Mouse (Mus musculus): ENCODE results near the gene Atp6ap1. TPM values are rescaled to one million over a fixed set of nuclear protein-coding genes. Genes with fewer than 3 reads are reported as not detected.

Atp6ap1 gene
- total and polyA plus RNA-seq, 3 experiments = 41.6 to 355 (median 75.5) TPM

GRCm38 (mm10) chrX:74270902-74271551 is 25.9 kb upstream of the Atp6ap1 start:
- TF ChIP-seq USF1 (IDR thresholded peaks at IDR 0.05; ENCODE audit: low read depth, low read length) = no peak
- TF ChIP-seq EP300 (IDR thresholded peaks at IDR 0.05; ENCODE audit: low read depth in 1 of 2, low read length in 2 of 2) = peak in 1 of 2 experiments; percentile 34; a peak in 1 of 4 replicates
- no peak for TF ChIP-seq CTCF (IDR thresholded peaks at IDR 0.05 in 2 of 3, conservative IDR thresholded peaks at IDR 0.05 in 1 of 3; ENCODE audit: control insufficient read depth in 1 of 3, insufficient read depth in 1 of 3, low read depth in 2 of 3, low read length in 3 of 3, poor library complexity in 1 of 3, severe bottlenecking in 1 of 3)
- no peak for TF ChIP-seq CHD2 (IDR thresholded peaks at IDR 0.05; ENCODE audit: low read length)
- TF ChIP-seq NRF1 (IDR thresholded peaks at IDR 0.05; ENCODE audit: insufficient read depth, low read depth, low read length, poor library complexity, severe bottlenecking) = no peak
- no peak for TF ChIP-seq ZNF384 (IDR thresholded peaks at IDR 0.05; ENCODE audit: low read depth, low read length)
- TF ChIP-seq POLR2A (IDR thresholded peaks at IDR 0.05; ENCODE audit: control insufficient read depth in 1 of 2, insufficient read depth in 1 of 2, low read depth in 1 of 2, low read length in 2 of 2, poor library complexity in 1 of 2) = no peak; a peak in 3 of 4 replicates
- TF ChIP-seq POLR2AphosphoS2 (IDR thresholded peaks at IDR 0.05; ENCODE audit: low read length) = peak; percentile 89; the same call in 1 of the 2 replicates
- peak; percentile 5; the same call in 1 of the 2 replicates for TF ChIP-seq MAX (IDR thresholded peaks at IDR 0.05; ENCODE audit: low read length)
- peak; percentile 7; the same call in 1 of the 2 replicates for TF ChIP-seq SIN3A (IDR thresholded peaks at IDR 0.05; ENCODE audit: low read length)
- no peak for TF ChIP-seq ELF1 (IDR thresholded peaks at IDR 0.05; ENCODE audit: low read depth, low read length)
- 0 out of 2 replicates have a peak, but pooled peaks have one; percentile 33 for TF ChIP-seq MYC (IDR thresholded peaks at IDR 0.05; ENCODE audit: low read depth, low read length)
- TF ChIP-seq CHD1 (IDR thresholded peaks at IDR 0.05; ENCODE audit: low read depth, low read length) = peak; percentile 98
- no peak for TF ChIP-seq MYB (IDR thresholded peaks at IDR 0.05; ENCODE audit: low read depth, low read length)
- Histone ChIP-seq H3K4me1 (ENCODE audit: control insufficient read depth in 1 of 2, insufficient read depth in 2 of 2, low read length in 2 of 2) (peaks cover 0 to 7% of the 10 kb centered on the region in 2 experiments; a peak in 3 of 4 replicates), H3K79me2 (ENCODE audit: control insufficient read depth, insufficient read depth, low read length, poor library complexity) (peaks cover 19% of the 10 kb centered on the region), H3K4me3 (ENCODE audit: control insufficient read depth in 1 of 2, insufficient read depth in 1 of 2, low read depth in 2 of 2, low read length in 2 of 2) (peak overlapping the region; percentile 67 to 91), H3K9me3 (replicated peaks; ENCODE audit: insufficient read depth, low read length) (no peaks in the 10 kb centered on the region), H3K9ac (ENCODE audit: control insufficient read depth, low read depth, low read length, poor library complexity, severe bottlenecking) (peak overlapping the region; percentile 95), H3K27ac (ENCODE audit: control insufficient read depth, low read depth, low read length) (peak overlapping the region; percentile 95), H3K36me3 (ENCODE audit: control insufficient read depth in 1 of 2, insufficient read depth in 2 of 2, low read length in 2 of 2) (peaks cover 0 to 7% of the 10 kb centered on the region in 2 experiments; a peak in 1 of 4 replicates), H3K27me3 (ENCODE audit: control insufficient read depth in 1 of 2, insufficient read depth in 2 of 2, low read length in 2 of 2) (no peaks in the 10 kb centered on the region)
- peak; percentile 55 for DNase-seq (ENCODE audit: low read depth, low spot score)

- peaks cover 0 to 13% of the 10 kb centered on the region in 2 experiments; a peak in 2 of 4 replicates for H3K36me3 ChIP-seq (ENCODE audit: control insufficient read depth in 1 of 2, insufficient read depth in 2 of 2, low read length in 2 of 2)
- H3K9me3 ChIP-seq (replicated peaks; ENCODE audit: insufficient read depth, low read length) = no peaks in the 10 kb centered on the region
- 0 out of 4 replicates have a peak overlapping the region, but pooled peaks of 1 of the 2 experiments have one; percentile 19 for H3K4me3 ChIP-seq (ENCODE audit: control insufficient read depth in 1 of 2, insufficient read depth in 1 of 2, low read depth in 2 of 2, low read length in 2 of 2)
- peaks cover 0 to 10% of the 10 kb centered on the region in 2 experiments; a peak in 3 of 4 replicates for H3K4me1 ChIP-seq (ENCODE audit: control insufficient read depth in 1 of 2, insufficient read depth in 2 of 2, low read length in 2 of 2)
- DNase-seq (ENCODE audit: low read depth, low spot score) = peak; percentile 63
- peak overlapping the region; percentile 43 for H3K9ac ChIP-seq (ENCODE audit: control insufficient read depth, low read depth, low read length, poor library complexity, severe bottlenecking)
- peak overlapping the region; percentile 2 for H3K27ac ChIP-seq (ENCODE audit: control insufficient read depth, low read depth, low read length)
- peaks cover 19% of the 10 kb centered on the region for H3K79me2 ChIP-seq (ENCODE audit: control insufficient read depth, insufficient read depth, low read length, poor library complexity)
- H3K27me3 ChIP-seq (ENCODE audit: control insufficient read depth in 1 of 2, insufficient read depth in 2 of 2, low read length in 2 of 2) = no peaks in the 10 kb centered on the region
- TF ChIP-seq RAD21 (IDR thresholded peaks at IDR 0.05; ENCODE audit: low read depth, low read length) = no peak
- TF ChIP-seq MYC (IDR thresholded peaks at IDR 0.05; ENCODE audit: low read depth, low read length) = no peak
- no peak for TF ChIP-seq HCFC1 (IDR thresholded peaks at IDR 0.05; ENCODE audit: low read depth, low read length)
- TF ChIP-seq E2F4 (IDR thresholded peaks at IDR 0.05; ENCODE audit: borderline replicate concordance, low read depth, low read length) = 0 out of 2 replicates have a peak, but pooled peaks have one; percentile 66
- no peak for TF ChIP-seq RCOR1 (IDR thresholded peaks at IDR 0.05; ENCODE audit: low read depth, low read length)
- no peak for TF ChIP-seq MAZ (IDR thresholded peaks at IDR 0.05; ENCODE audit: low read depth, low read length)
- TF ChIP-seq NRF1 (IDR thresholded peaks at IDR 0.05; ENCODE audit: insufficient read depth, low read depth, low read length, poor library complexity, severe bottlenecking) = no peak
- no peak; the same call in 1 of the 2 replicates for TF ChIP-seq TCF12 (IDR thresholded peaks at IDR 0.05; ENCODE audit: low read depth, low read length)
- 0 out of 2 replicates have a peak, but pooled peaks have one; percentile 39 for TF ChIP-seq MAFK (IDR thresholded peaks at IDR 0.05; ENCODE audit: borderline replicate concordance, low read depth, low read length)
- no peak for TF ChIP-seq JUND (IDR thresholded peaks at IDR 0.05; ENCODE audit: low read depth, low read length)
- no peak for TF ChIP-seq MYB (IDR thresholded peaks at IDR 0.05; ENCODE audit: low read depth, low read length)
- peak; percentile 14; the same call in 1 of the 2 replicates for TF ChIP-seq NELFE (IDR thresholded peaks at IDR 0.05; ENCODE audit: low read depth, low read length)
- peak; percentile 100 for TF ChIP-seq POLR2AphosphoS2 (IDR thresholded peaks at IDR 0.05; ENCODE audit: low read length)
- TF ChIP-seq CTCF (IDR thresholded peaks at IDR 0.05 in 2 of 3, conservative IDR thresholded peaks at IDR 0.05 in 1 of 3; ENCODE audit: control insufficient read depth in 1 of 3, insufficient read depth in 1 of 3, low read depth in 2 of 3, low read length in 3 of 3, poor library complexity in 1 of 3, severe bottlenecking in 1 of 3) = no peak
- TF ChIP-seq POLR2A (IDR thresholded peaks at IDR 0.05; ENCODE audit: control insufficient read depth in 1 of 2, insufficient read depth in 1 of 2, low read depth in 1 of 2, low read length in 2 of 2, poor library complexity in 1 of 2) = peak; percentile 49 to 90; a peak in 3 of 4 replicates
- no peak for TF ChIP-seq USF1 (IDR thresholded peaks at IDR 0.05; ENCODE audit: low read depth, low read length)
- TF ChIP-seq ELF1 (IDR thresholded peaks at IDR 0.05; ENCODE audit: low read depth, low read length) = no peak
- TF ChIP-seq ZKSCAN1 (IDR thresholded peaks at IDR 0.05; ENCODE audit: low read depth, low read length) = no peak
- TF ChIP-seq CHD2 (IDR thresholded peaks at IDR 0.05; ENCODE audit: low read length) = peak; percentile 37; the same call in 1 of the 2 replicates
- no peak for TF ChIP-seq EP300 (IDR thresholded peaks at IDR 0.05; ENCODE audit: low read depth in 1 of 2, low read length in 2 of 2)
- no peak for TF ChIP-seq GATA1 (IDR thresholded peaks at IDR 0.05; ENCODE audit: low read depth, low read length)
These were observed 23.2 kb upstream of the Atp6ap1 start for GRCm38 (mm10) chrX:74273422-74274322.

All from MEL (cell line).